ENCODE assay signal across 18 mouse cellular contexts in the genomic region with DNA sequence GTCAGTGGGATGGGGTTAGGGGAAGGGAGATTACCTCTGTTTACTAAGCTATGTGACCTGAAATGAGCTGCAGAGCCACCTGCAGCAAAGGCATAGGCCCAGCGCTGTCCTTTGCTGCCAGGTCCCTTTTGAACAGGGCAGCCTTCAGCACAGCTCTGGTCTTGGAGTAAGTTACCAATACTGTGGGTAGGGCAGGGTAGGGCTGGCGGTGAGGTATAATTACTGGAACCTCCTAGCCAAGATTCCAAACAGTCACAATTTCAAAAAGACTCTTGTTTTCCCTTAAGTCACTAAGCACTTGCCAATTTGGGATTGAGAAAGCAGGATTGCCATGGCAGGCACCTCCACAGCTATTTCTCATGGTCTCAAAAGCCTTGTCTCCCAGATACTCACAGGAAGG. TPM values are rescaled to one million over a fixed set of nuclear protein-coding genes. Genes with fewer than 3 reads are reported as not detected.
"Had no signal": no experiment of that assay in that cellular context is flagged by ENCODE, and none has a peak within 500 bp of the region (broad histone marks: within the 10 kb centered on the region; RNA-seq: fewer than 3 reads in every experiment).

No protein-coding gene starts in this region.

- H3K27ac ChIP-seq: kidney, postnatal 0 days; limb, embryonic 13.5 days; midbrain, embryonic 12.5 days had no signal

- H3K4me2 ChIP-seq: limb, embryonic 13.5 days; liver, embryonic 12.5 days; midbrain, embryonic 12.5 days had no signal

- DNase-seq: kidney, adult 11 months; kidney, adult 9 months; kidney, postnatal 36 days; layer of hippocampus, adult 9-11 months; layer of hippocampus, postnatal 36 days; left cerebral cortex, postnatal 4 days; lung, adult 18-20 months; right cerebral cortex, adult 18-20 months; right cerebral cortex, postnatal 25 days; thymus, postnatal 36 days had no signal

- H3K4me3 ChIP-seq: limb, embryonic 13.5 days; liver, embryonic 12.5 days; midbrain, embryonic 12.5 days had no signal

- H3K36me3 ChIP-seq: limb, embryonic 13.5 days; liver, embryonic 12.5 days; midbrain, embryonic 12.5 days had no signal

- H3K9ac ChIP-seq: limb, embryonic 13.5 days; liver, embryonic 12.5 days; midbrain, embryonic 12.5 days had no signal

- H3K27me3 ChIP-seq: limb, embryonic 13.5 days; liver, embryonic 12.5 days; midbrain, embryonic 12.5 days had no signal

- H3K9me3 ChIP-seq: limb, embryonic 13.5 days; liver, embryonic 12.5 days; midbrain, embryonic 12.5 days had no signal

- ATAC-seq: liver, embryonic 12.5 days had no signal

RNA-seq across cellular contexts. Expression of a gene that starts 2.0 kb away (rescaled TPM):
- total RNA-seq: layer of hippocampus, adult 18-20 months; layer of hippocampus, postnatal 36 days; left cerebral cortex, postnatal 10 days; megakaryocyte-erythroid progenitor cell, adult 5-6 weeks; midbrain, postnatal 0 days had no signal
